Mouse (Mus musculus) layer of hippocampus, postnatal 10 days (tissue): ENCODE measurements around the gene Ppp1r13b. TPM values are rescaled to one million over a fixed set of nuclear protein-coding genes. Genes with fewer than 3 reads are reported as not detected.
A peak's percentile ranks its signal among the peaks of the same experiment; 100 is the strongest.

Source experiments
- DNase-seq, 2 experiments: peaks; one replicate each; pipeline ENCODE4 v3.0.0; 2021; ENCODE audit warnings: low spot score in 2 of 2
- total RNA-seq, 2 experiments: library from RNA; stranded (reverse); gene quantifications; 2 replicates each; pipeline ENCODE4 v1.2.3; 2021

Ppp1r13b gene
- total RNA-seq, 2 experiments from 2014 or later = 66.3 to 69.1 TPM

DNA sequence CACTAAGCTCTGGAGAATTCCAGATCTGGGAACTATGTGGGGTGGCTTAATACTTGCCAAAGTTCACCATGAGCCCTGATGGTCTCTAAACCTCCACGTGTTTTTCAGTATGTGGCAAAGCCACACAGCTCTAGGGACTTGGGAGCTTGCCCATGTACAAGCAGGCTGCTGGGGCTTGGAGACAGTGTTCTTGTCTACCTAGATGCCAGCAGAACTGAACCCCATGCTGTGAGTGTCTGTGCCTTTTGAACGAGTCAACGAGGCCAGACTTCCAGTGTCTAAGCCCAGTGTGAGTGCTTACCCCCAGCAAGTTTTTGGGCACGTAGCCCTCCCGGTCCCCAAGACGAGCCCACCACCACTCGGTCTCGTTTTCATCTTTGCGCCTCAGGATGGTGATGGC, 78.0 kb downstream of the Ppp1r13b start:
- DNase-seq = no peak

DNA sequence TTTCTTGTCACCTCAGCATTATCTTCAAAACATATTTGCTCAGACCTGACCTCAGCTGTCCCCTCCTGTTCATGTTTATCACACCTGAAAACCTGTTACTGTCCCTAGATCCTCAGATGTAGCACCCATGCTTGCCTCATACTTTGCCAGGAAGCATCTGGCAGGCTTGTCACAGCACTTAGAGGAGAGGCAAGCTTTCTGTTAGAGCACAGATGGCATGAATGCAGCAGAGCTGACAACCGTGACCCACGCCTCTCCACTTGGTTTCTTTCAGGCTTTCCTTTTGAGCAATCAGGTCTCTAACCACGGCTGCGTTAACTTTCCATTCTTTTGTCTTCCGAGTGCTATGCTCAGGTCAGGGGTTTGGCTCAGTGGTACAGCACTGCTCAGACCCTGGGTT, 78.5 kb downstream of the Ppp1r13b start:
- no peak for DNase-seq

DNA sequence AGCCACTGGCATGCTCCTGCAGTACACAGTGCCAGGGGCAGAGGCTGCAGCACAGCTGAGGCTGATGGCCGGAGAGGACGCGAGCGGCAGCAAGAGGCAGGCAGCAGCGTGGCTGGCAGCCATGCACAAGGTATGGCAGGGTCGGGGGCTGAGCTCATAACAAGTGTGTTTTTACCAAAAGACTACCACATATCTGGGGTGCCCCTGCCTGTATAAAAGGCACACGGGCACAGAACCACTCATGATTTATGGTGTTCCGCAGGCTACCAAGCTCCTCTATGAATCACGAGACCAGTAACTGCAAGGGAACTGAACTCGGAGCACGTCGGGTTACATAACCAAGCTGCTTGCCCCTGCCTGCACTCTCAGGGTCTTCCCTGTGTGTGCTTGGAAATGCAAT, 80.4 kb downstream of the Ppp1r13b start:
- no peak for DNase-seq

DNA sequence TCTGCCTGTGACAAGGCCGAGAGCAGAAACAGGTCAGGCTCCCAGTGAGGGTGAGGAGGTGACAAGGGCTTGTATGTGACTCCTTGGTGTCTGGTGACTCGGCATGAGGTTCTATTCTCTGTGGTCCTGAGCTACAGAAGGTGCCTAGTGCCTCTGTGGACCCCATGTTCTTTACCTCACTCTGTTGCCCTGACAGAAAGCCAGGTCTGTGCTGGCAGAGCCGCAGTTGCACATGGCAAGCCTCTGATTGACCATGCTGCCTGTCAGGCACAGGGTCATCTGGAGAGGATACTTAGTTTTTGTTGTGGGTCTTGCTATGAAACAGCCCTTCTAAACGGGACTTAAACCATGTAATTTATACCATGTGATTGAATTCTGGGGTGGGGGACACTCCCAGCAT, 86.0 kb downstream of the Ppp1r13b start:
- no peak for DNase-seq

DNA sequence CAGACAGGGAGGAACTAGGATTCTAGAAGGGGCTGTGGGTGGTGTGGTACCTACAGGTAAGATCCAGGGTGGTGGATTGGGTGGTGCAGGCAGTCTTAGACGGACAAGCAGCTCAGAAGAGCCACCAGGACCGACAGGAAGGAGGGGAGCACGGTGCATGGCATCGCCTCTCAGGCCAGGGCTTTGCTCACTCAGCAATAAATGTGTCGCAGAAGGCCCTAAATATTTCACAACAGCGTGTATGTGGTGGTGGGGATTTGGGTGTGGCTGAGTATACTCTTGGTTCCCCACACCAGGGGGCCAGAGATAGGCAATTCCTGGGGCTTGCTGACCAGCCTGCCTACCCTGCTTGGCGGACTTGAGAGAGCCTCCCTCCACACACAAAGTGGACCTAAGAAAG, 87.2 kb downstream of the Ppp1r13b start:
- no peak for DNase-seq

DNA sequence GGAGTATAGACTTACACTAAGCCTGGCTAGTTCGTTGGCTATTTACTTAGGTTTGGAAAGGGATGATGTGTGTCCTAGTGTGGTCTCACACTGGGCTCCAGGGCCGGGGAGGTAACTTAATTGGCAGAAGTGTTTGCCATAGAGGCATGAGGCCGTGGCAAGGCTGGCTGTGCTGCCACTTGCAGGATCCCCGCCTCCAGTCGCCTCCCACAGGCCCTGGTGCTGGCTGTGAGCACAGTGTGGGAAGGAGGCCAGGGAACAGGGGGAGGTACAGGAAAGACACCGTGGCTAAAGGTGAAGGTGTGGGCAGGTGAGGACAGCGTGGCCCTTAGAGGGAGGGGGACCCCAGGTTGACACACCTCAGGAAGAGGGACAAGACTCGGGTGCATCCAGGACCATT, 88.0 kb downstream of the Ppp1r13b start:
- no peak for DNase-seq

DNA sequence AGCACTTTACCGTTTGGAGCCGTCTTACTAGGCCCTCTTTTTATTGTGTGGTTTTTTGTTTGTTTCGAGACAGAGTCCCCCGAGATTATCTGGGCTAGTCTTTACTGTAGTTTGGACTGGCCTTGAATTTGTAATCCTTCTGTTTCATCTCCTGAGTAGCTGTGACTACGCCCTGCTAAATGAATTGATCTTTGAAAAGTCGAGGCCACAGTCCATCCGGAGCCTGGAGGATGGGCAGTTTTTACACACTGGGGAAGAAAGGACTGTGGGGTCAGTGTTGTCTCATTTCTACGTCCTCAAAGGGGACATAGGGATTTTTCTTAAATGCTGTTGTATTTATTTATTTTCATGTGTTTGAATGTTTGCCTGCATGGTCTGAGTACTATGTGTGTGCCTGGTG, 89.9 kb downstream of the Ppp1r13b start:
- DNase-seq = no peak

DNA sequence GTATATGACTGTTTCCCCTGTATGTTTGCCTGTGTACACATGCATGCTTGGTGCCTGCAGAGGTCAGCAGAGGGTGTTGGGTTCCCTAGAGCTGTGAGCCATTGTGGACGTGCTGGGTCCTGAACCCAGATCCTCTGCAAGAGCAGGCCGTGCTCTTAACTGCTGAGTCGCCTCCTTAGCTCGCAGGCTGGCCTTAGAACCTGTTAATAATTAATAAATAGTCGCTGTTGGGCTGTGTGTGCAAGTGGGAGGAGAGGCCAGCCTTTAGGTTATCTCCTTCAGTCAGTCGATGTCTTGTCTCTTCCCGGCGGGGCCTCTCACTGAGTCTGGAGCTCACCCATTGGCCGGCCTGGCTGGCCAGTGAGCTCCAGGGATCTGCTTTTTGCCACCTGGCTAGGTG, 90.9 kb downstream of the Ppp1r13b start:
- DNase-seq = no peak

DNA sequence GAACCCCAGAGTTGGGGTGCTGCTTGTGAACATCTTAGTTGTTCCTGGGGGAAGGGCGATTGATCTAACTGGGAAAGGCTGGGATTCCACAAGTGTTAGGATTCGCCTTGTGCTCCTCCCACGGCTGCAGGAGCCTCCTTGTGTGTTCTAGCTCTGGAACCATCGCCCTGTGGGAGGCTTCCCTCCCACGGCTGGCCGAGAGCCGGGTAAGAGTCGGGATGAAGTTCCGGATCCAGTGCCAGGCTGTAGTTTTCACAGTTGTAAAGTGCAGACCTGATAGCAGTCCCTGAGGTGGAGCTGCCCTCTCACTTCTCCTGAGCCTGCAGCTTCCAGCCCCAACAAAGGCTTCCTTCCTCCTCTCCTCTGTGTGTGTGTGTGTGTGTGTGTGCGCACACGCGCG, 91.4 kb downstream of the Ppp1r13b start:
- DNase-seq = no peak

DNA sequence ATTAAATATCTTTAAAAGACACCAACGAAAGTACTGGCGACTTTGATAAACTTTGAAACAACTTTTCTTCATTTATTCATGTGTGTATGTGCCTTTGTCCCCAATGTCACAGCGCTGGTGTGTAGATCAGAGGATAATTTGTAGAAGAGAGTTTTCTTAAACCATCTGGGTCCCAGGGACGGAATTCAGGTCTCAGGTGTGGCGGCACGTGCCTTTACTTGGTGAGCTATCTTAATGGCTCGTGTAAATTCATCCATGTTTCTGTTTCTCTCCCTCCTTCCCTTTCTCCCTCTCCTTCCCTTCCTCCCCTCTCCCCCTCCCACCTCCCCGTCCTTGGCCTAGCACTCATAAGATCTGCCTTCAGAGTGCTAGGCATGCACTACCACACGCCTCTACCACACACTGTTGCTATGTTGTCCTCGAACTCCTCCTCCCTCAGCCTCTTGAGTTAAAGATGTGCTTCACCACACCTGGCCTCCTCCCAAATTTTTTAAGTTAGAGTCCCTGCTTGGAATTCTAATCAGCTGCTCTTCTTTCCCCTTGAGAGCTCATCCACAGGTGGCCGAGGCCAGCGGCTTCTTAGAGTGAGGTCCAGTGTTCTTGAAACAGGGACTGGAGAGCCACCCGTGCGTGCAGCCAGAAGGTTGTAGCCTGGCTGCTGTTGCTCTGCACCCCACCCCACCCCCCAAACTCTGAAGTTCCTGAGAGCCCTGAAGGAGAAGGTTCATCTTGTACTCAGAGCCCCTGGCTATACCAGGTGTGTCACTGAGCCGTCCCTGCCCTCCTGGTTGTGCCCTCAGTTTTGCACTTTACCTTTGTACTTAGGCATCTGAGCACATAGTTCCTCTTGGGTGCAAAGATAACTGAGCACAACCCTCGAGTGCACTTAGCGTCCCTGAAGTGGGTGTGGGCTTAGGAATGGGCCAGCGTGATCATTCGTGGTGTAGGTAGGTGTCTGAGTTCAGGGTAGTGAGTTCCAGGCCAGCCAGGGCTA, 92.8 kb downstream of the Ppp1r13b start:
- DNase-seq = no peak

DNA sequence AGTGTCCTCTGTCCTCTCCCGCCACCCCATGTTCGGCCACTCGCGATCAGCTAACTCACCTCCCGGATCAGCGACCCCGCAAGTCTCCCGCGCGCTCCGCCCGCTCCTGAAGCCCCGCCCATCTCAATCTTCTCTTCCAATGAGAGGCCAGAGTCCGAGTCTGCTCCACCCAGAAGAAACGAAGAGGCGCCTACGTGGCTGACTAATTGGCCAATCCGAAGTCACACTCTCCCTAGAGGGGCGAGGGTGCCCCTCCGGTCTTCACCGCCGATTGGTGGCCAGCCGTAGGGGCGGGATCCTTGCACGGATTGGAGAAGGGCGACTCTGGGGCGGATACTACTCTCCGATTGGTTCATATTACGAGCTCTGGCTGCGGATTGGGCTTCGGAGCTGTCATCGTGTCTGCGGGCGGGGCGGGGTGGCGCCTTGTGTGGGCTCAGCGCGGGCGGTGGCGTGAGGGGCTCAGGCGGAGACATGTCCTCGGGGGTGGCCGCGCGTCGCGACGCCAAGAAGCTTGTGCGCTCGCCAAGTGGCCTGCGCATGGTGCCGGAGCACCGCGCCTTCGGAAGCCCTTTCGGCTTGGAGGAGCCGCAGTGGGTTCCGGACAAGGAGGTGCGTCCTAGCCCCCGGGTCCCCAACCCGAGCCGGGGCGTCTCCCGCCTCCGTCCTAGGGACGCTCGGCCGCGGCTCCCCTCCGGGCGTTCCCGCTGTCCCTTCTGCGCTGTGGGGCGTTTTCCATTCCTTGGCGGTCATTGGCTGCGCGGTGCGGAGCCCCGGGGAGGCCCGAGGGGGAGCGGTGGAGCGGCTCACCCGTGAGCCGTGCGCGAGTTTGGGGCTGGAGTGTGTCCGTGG, 93.9 kb downstream of the Ppp1r13b start, which contains the start of the genes Xrcc3 and Zfyve21:
TSS of gene Xrcc3 (minus strand) at position 108 of the 852 bp plus-strand sequence.
TSS of gene Zfyve21 (plus strand) at position 405 of the 852 bp plus-strand sequence.
- DNase-seq = peak; percentile 96

DNA sequence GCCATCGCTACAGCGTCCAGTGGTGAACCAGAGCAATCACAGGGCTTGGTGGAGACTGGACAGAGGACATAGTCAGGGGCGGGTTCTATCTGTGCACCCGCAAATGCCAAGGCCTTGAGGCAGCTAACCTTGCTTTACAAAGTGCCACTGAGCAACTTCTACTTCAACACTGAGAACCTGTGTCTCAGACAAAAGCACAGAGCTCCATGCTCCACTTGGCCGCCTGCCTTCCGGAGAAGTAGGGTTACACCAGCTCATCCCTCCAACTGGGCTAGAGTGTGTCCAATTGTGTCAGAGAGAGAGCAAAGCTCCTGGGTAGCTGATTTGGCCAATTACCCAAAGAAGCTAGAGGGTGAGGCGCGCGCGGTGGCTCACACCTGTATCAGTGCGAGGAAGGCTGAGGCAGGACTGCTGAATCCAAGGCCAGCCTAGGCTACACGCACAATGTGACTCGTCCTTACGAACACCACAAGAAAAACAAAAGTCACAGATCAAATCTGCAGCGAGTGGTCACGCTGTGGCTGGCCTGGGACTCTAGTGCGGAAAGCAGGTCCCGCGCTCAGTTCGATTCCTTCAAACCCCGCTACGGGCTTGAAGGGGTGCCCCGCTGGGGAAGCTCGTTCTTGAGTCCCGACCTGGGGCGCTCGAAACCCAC, 94.7 kb downstream of the Ppp1r13b start:
- no peak for DNase-seq

DNA sequence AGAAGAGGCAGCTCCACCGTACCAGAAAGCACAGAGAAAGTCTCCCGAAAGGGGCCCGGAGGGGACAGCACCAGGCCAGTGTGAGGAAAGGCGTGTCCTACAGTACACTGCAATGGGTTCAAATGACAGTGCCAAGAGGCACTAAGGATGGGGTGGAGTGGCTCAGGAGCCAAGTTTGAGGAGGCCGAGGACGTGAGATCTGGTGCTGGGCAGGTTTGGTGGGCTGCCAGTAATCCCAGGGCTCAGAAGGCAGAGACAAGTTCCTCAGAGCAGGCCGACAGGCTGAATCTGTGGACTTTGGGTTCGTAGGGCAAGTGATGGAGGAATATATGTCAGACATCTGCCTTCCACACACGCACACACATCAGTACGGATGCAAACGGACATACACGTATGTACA, 95.3 kb downstream of the Ppp1r13b start:
- no peak for DNase-seq

DNA sequence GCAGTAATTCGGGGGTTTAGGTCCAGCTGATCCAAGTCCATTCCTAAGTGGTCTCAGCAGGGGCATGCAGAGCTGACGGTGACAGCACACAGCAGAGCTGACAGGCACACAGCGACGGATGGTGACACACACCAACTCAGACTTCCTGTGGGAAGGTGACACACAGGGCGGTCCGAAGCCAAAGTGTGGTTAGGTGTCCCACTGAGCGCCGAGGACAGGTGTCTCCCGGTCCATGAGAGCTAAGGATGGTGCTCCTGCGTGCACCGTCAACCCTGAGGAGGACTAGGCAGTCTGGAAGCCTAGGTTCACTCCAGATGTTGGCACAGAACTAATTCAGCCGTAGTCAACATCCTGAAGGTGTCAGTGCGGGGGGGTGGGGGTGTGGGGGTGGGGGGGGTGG, 95.8 kb downstream of the Ppp1r13b start:
- DNase-seq = no peak

DNA sequence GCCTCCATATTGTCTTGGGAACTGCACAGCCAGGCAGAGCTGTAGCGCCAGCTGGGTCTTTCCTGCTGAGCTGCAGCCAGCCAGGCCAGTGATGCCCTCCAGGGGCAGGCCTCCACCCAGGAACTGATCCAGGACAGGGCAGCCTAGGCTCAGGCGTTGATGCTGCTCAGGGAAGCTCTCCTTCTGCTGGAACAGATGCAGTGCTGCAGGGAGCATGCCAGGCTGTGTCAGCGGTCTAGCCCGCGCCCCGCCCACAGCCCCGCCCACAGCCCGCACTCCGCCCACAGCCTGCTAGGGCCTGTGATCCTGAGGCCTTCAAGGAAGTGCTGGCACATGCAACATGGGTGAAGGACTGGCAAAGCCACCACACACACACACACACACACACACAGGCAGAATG, 98.1 kb downstream of the Ppp1r13b start:
- DNase-seq = peak; percentile 72

DNA sequence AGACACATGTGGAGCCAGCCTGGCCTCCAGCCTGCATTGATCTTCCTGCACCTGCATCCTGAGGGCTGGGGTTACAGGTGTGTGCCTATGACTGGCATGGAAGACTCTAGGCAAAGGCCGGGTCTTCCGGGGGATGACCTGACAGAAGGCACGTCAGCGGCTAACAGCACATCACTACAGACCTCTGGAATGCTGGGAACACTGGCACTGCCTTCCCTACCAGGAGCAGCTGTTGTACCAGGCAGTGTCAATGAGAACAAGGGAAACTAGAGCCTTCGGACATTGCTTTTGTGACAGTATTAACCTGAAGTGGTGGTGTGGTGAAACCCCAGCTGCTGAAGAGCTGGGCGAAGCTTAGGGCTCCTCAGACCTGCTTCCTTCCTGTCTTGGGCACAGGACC, 99.1 kb downstream of the Ppp1r13b start:
- DNase-seq = no peak

DNA sequence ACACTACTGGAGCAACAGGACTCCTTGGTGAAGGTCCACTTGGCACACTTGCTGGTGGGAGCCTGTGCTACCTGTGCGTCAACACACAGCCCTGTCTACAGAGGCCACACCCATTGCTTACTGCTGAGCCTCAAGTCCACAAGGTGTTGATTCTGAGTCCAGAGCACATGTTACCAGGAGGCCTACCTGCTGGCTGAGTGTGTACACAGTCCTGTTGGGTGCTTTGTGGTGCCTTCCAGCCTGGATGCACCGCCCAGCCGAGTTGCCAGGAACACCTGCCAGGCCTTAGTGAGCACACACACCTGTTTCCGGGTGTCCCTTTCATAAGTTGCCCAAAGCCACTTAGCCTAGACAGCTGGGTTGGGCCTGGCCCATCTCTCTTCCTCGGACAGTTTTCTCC, 104.4 kb downstream of the Ppp1r13b start:
- DNase-seq = no peak

DNA sequence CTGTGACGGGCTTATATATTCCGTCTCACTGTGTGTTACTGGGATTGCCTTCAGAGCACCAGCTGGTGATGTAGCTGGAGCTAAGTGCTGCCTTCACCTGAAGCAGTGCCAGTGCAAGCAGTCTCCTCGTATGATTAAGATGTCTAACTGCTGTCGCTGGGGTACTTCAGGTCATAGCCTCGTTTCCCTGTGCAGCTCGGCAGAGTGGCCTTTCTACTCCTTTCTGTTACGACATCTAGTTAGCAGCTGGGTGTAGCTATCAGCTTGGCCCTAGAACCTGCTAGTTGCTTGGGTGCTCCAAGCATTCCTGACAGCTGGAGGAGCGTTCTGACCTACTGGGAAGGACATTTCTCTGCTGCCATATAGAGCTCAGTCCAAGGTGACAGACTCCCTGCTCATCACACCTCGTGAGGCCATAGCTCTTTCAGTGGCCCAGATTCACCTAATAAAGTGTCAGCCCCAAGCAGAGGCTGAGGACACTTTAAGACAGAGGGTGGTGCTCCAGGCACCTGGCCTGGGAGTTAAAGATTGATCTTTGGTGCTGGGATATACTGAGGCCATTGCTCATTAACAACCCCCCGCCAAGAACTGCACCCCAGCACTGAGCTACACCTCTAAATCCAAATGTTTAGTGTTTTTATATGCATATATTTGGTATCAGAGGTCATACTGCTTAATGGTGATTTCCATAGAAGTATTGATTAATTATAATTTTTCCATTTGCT, 107.3 kb downstream of the Ppp1r13b start:
- no peak for DNase-seq

DNA sequence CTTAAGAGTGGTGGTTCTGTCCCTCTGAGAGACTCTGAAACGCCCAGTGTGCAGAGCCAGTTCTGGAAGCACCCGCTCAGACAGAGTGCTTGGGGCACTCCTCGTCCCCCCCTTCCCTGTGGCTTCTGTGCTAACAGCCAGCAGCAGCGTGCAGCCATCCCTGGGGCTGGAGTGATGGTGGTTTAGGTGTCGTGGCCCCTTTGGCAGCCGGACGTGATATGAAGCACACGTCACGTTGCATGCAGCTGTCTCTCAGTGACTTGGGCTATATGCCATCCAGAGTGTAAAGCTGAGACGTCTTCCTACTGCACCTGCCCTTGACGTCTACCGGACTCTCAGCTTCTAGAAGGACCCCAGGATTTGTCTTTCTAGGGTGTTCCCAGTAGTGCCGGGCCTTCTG, 109.4 kb downstream of the Ppp1r13b start:
- DNase-seq = no peak

DNA sequence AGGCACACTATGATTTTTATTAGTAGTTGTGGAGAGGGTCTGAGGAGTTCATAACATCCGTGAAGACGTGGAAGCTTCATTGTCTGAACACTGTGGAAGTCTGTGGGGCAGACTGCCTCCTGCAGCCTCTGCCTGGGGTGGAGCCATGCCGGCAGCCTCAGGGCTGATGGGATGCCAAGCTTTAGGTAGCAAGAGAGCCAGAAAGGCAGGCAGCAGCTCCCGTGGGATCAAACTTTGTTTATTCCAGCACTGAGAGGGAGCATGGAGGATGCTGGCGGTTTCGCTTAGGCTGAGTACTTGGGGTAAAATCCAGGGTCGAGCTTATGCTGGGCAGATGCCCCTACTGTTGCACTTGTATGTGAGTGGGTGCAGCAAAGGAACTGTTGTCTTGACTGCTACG, 110.7 kb downstream of the Ppp1r13b start:
- DNase-seq = no peak
